Mouse (Mus musculus): ENCODE data around the gene Surf2. TPM values are rescaled to one million over a fixed set of nuclear protein-coding genes. Genes with fewer than 3 reads are reported as not detected.

Gene Surf2
- polyA plus RNA-seq, 1 experiment from 2014 or later = 32.1 TPM

GRCm38 (mm10) chr2:26902467-26903220, 13.5 kb upstream of the Surf2 start, which contains the start of gene Surf6:
TSS of gene Surf6 (minus strand) at chr2:26902879.
- WGBS (ENCODE audit: insufficient replicate concordance) = under 1% methylated on average over 41 of the region's 41 CpGs
- H3K9me3 ChIP-seq (replicated peaks; ENCODE audit: control insufficient read depth, low read length) = no peaks in the 10 kb centered on the region

GRCm38 (mm10) chr2:26903311-26903710, 12.9 kb upstream of the Surf2 start:
- H3K4me3 ChIP-seq (ENCODE audit: low read depth, low read length) = peak overlapping the region; percentile 90
- H3K9me3 ChIP-seq (replicated peaks; ENCODE audit: control insufficient read depth, low read length) = no peaks in the 10 kb centered on the region
- 16% methylated on average over 7 of the region's 7 CpGs for WGBS (ENCODE audit: insufficient replicate concordance)
- peaks cover 19% of the 10 kb centered on the region for H3K36me3 ChIP-seq (ENCODE audit: control insufficient read depth, insufficient read depth, low read length)
- H3K4me1 ChIP-seq (ENCODE audit: control insufficient read depth, insufficient read depth, low read length) = peaks cover 15% of the 10 kb centered on the region
- H3K4me2 ChIP-seq = peak overlapping the region; percentile 86
- no peaks in the 10 kb centered on the region for H3K27me3 ChIP-seq (ENCODE audit: control insufficient read depth, insufficient read depth, low read length)
- ATAC-seq (replicated peaks; ENCODE audit: insufficient number of reproducible peaks, low FRiP score, low TSS enrichment) = no peak
- peak overlapping the region; percentile 89 for H3K9ac ChIP-seq (ENCODE audit: low read depth, low read length)
- H3K27ac ChIP-seq (ENCODE audit: low read depth, low read length) = peak overlapping the region; percentile 70

More at GRCm38 (mm10) chr2:26902467-26903220, 13.5 kb upstream of the Surf2 start, which contains the start of gene Surf6:
- H3K4me1 ChIP-seq (ENCODE audit: control insufficient read depth, insufficient read depth, low read length) = peaks cover 15% of the 10 kb centered on the region
- peak within 1 kb of the TSS; percentile 70 for H3K27ac ChIP-seq (ENCODE audit: low read depth, low read length)
- H3K9ac ChIP-seq (ENCODE audit: low read depth, low read length) = peak within 1 kb of the TSS; percentile 89
- peak within 1 kb of the TSS; percentile 86 for H3K4me2 ChIP-seq
- no peaks in the 10 kb centered on the region for H3K27me3 ChIP-seq (ENCODE audit: control insufficient read depth, insufficient read depth, low read length)
- peak; percentile 86 for ATAC-seq (replicated peaks; ENCODE audit: insufficient number of reproducible peaks, low FRiP score, low TSS enrichment)
- peaks cover 21% of the 10 kb centered on the region for H3K36me3 ChIP-seq (ENCODE audit: control insufficient read depth, insufficient read depth, low read length)
- peak within 1 kb of the TSS; percentile 90 for H3K4me3 ChIP-seq (ENCODE audit: low read depth, low read length)

GRCm38 (mm10) chr2:26905936-26906335, 10.2 kb upstream of the Surf2 start:
- no peak overlapping the region for H3K4me2 ChIP-seq
- no peak overlapping the region for H3K27ac ChIP-seq (ENCODE audit: low read depth, low read length)
- H3K27me3 ChIP-seq (ENCODE audit: control insufficient read depth, insufficient read depth, low read length) = no peaks in the 10 kb centered on the region
- no peak overlapping the region for H3K9ac ChIP-seq (ENCODE audit: low read depth, low read length)
- H3K36me3 ChIP-seq (ENCODE audit: control insufficient read depth, insufficient read depth, low read length) = peaks cover 10% of the 10 kb centered on the region; the same call in 1 of the 2 replicates
- peaks cover 22% of the 10 kb centered on the region for H3K4me1 ChIP-seq (ENCODE audit: control insufficient read depth, insufficient read depth, low read length)
- 78% methylated on average over 2 of the region's 2 CpGs for WGBS (ENCODE audit: insufficient replicate concordance)
- H3K4me3 ChIP-seq (ENCODE audit: low read depth, low read length) = no peak overlapping the region
- no peak for ATAC-seq (replicated peaks; ENCODE audit: insufficient number of reproducible peaks, low FRiP score, low TSS enrichment)
- H3K9me3 ChIP-seq (replicated peaks; ENCODE audit: control insufficient read depth, low read length) = no peaks in the 10 kb centered on the region

- Histone ChIP-seq H3K27me3 (ENCODE audit: control insufficient read depth, insufficient read depth, low read length) (no peaks in the 10 kb centered on the region), H3K27ac (ENCODE audit: low read depth, low read length) (no peak overlapping the region), H3K9me3 (replicated peaks; ENCODE audit: control insufficient read depth, low read length) (no peaks in the 10 kb centered on the region), H3K9ac (ENCODE audit: low read depth, low read length) (no peak overlapping the region), H3K4me1 (ENCODE audit: control insufficient read depth, insufficient read depth, low read length) (peaks cover 22% of the 10 kb centered on the region), H3K36me3 (ENCODE audit: control insufficient read depth, insufficient read depth, low read length) (peaks cover 10% of the 10 kb centered on the region; the same call in 1 of the 2 replicates), H3K4me2 (no peak overlapping the region), H3K4me3 (ENCODE audit: low read depth, low read length) (no peak overlapping the region)
- 90% methylated on average over 3 of the region's 3 CpGs for WGBS (ENCODE audit: insufficient replicate concordance)
- ATAC-seq (replicated peaks; ENCODE audit: insufficient number of reproducible peaks, low FRiP score, low TSS enrichment) = no peak
Observed at GRCm38 (mm10) chr2:26906431-26906830, 9.7 kb upstream of the Surf2 start.

GRCm38 (mm10) chr2:26907109-26907508, 9.1 kb upstream of the Surf2 start:
- H3K27ac ChIP-seq (ENCODE audit: low read depth, low read length) = no peak overlapping the region
- 70% methylated on average over 4 of the region's 4 CpGs for WGBS (ENCODE audit: insufficient replicate concordance)
- no peak for ATAC-seq (replicated peaks; ENCODE audit: insufficient number of reproducible peaks, low FRiP score, low TSS enrichment)
- H3K4me1 ChIP-seq (ENCODE audit: control insufficient read depth, insufficient read depth, low read length) = peaks cover 21% of the 10 kb centered on the region
- no peaks in the 10 kb centered on the region for H3K9me3 ChIP-seq (replicated peaks; ENCODE audit: control insufficient read depth, low read length)
- H3K36me3 ChIP-seq (ENCODE audit: control insufficient read depth, insufficient read depth, low read length) = peaks cover 13% of the 10 kb centered on the region
- no peak overlapping the region for H3K4me3 ChIP-seq (ENCODE audit: low read depth, low read length)
- no peak overlapping the region for H3K4me2 ChIP-seq
- H3K9ac ChIP-seq (ENCODE audit: low read depth, low read length) = no peak overlapping the region
- no peaks in the 10 kb centered on the region for H3K27me3 ChIP-seq (ENCODE audit: control insufficient read depth, insufficient read depth, low read length)

GRCm38 (mm10) chr2:26908710-26909386, 7.3 kb upstream of the Surf2 start:
- H3K27ac ChIP-seq (ENCODE audit: low read depth, low read length) = no peak overlapping the region
- peak overlapping the region; percentile 81 for H3K4me2 ChIP-seq
- peak overlapping the region; percentile 93 for H3K4me3 ChIP-seq (ENCODE audit: low read depth, low read length)
- peaks cover 20% of the 10 kb centered on the region for H3K4me1 ChIP-seq (ENCODE audit: control insufficient read depth, insufficient read depth, low read length)
- peak overlapping the region; percentile 30 for H3K9ac ChIP-seq (ENCODE audit: low read depth, low read length)
- no peaks in the 10 kb centered on the region for H3K27me3 ChIP-seq (ENCODE audit: control insufficient read depth, insufficient read depth, low read length)
- no peaks in the 10 kb centered on the region for H3K9me3 ChIP-seq (replicated peaks; ENCODE audit: control insufficient read depth, low read length)
- H3K36me3 ChIP-seq (ENCODE audit: control insufficient read depth, insufficient read depth, low read length) = peaks cover 27% of the 10 kb centered on the region
- ATAC-seq (replicated peaks; ENCODE audit: insufficient number of reproducible peaks, low FRiP score, low TSS enrichment) = no peak
- WGBS (ENCODE audit: insufficient replicate concordance) = 82% methylated on average over 18 of the region's 18 CpGs

- ATAC-seq (replicated peaks; ENCODE audit: insufficient number of reproducible peaks, low FRiP score, low TSS enrichment) = no peak
- Histone ChIP-seq H3K27ac (ENCODE audit: low read depth, low read length) (no peak overlapping the region), H3K36me3 (ENCODE audit: control insufficient read depth, insufficient read depth, low read length) (peaks cover 32% of the 10 kb centered on the region), H3K27me3 (ENCODE audit: control insufficient read depth, insufficient read depth, low read length) (no peaks in the 10 kb centered on the region), H3K9ac (ENCODE audit: low read depth, low read length) (peak overlapping the region; percentile 85), H3K4me3 (ENCODE audit: low read depth, low read length) (peak overlapping the region; percentile 93), H3K9me3 (replicated peaks; ENCODE audit: control insufficient read depth, low read length) (no peaks in the 10 kb centered on the region), H3K4me2 (peak overlapping the region; percentile 81), H3K4me1 (ENCODE audit: control insufficient read depth, insufficient read depth, low read length) (peaks cover 17% of the 10 kb centered on the region)
Observed at GRCm38 (mm10) chr2:26909387-26909784, 6.8 kb upstream of the Surf2 start.

- H3K9me3 ChIP-seq (replicated peaks; ENCODE audit: control insufficient read depth, low read length) = no peaks in the 10 kb centered on the region
- H3K27ac ChIP-seq (ENCODE audit: low read depth, low read length) = peak within 1 kb of the TSS; percentile 86
- peak within 1 kb of the TSS; percentile 82 for H3K4me2 ChIP-seq
- H3K9ac ChIP-seq (ENCODE audit: low read depth, low read length) = peak within 1 kb of the TSS; percentile 97
- H3K4me3 ChIP-seq (ENCODE audit: low read depth, low read length) = peak within 1 kb of the TSS; percentile 93
- H3K36me3 ChIP-seq (ENCODE audit: control insufficient read depth, insufficient read depth, low read length) = peaks cover 32% of the 10 kb centered on the region
- ATAC-seq (replicated peaks; ENCODE audit: insufficient number of reproducible peaks, low FRiP score, low TSS enrichment) = peak; percentile 92
- no peaks in the 10 kb centered on the region for H3K27me3 ChIP-seq (ENCODE audit: control insufficient read depth, insufficient read depth, low read length)
- WGBS (ENCODE audit: insufficient replicate concordance) = under 1% methylated on average over 74 of the region's 74 CpGs
- peaks cover 17% of the 10 kb centered on the region for H3K4me1 ChIP-seq (ENCODE audit: control insufficient read depth, insufficient read depth, low read length)
Observed at GRCm38 (mm10) chr2:26910124-26910993, 5.8 kb upstream of the Surf2 start, which contains the start of the genes Med22 and Rpl7a. TSS of gene Med22 (minus strand) at chr2:26910677. TSS of gene Rpl7a (plus strand) at chr2:26910764.

Data from heart, embryonic 11.5 days (tissue).